Mouse (Mus musculus): ENCODE results near the gene Abhd17c.

Abhd17c gene

GRCm38 (mm10) chr7:84059799-84060198, 91.9 kb downstream of the Abhd17c start:
- no peak for DNase-seq
